Mouse (Mus musculus): ENCODE measurements around the gene Fubp3.

DNA sequence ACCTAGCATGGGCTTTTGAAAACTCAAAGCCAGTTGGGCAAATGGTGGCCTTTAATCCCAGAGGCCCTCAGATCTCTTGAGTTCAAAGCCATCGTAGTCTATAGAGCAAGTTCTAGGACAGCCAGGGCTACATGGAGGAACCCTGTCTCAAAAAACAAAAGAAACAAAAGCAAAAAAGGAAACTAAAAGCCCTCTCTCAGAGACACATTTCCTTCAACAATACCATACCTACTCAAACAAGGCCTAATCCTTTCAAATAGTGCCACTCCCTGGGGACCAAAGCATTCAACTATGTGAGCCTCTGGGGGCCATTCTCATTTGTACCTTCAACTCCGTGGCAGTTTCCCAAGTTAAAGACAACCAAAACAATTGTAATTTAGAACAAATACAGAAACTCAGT is 9.2 kb downstream of the Fubp3 start:
- TF ChIP-seq CTCF (IDR thresholded peaks at IDR 0.05; ENCODE audit: low read depth, low read length) (no peak), GATA1 (IDR thresholded peaks at IDR 0.05; ENCODE audit: borderline replicate concordance, low read length) (no peak), GATA2 (IDR thresholded peaks at IDR 0.05; ENCODE audit: borderline replicate concordance, low read depth, low read length) (no peak), POLR2AphosphoS5 (IDR thresholded peaks at IDR 0.05; ENCODE audit: insufficient replicate concordance, low read depth, low read length) (no peak), TAL1 (conservative IDR thresholded peaks at IDR 0.05; ENCODE audit: low read depth, low read length) (no peak)

All from G1E (cell line).